Mouse (Mus musculus) stomach, embryonic 16.5 days (tissue): ENCODE measurements at regions not wholly inside any gene's neighbourhood (a gene's known extent, or its start where the extent isn't known, plus 50 kb on each side); places are given as distances from the start of the nearest gene placed in this dataset.

Experiments
- ATAC-seq: fragments of 200-750 bp; cut with Nextera tagmentation; 2 replicates; pipeline ENCODE4 v1.8.0; 2017; ENCODE audit warnings: moderate number of reproducible peaks, moderate TSS enrichment; ENCODE audit not compliant: insufficient read depth, low FRiP score
- H3K27ac ChIP-seq: fragments of 300-500 bp; sonication (generic); 2 replicates; pipeline ENCODE4 v1.5.1; 2014; ENCODE audit warnings: low read length
- H3K27me3 ChIP-seq: fragments of 300-500 bp; sonication (generic); 2 replicates; pipeline ENCODE4 v1.6.1; 2014; ENCODE audit warnings: low read length, control low read depth, mixed read lengths; ENCODE audit not compliant: control insufficient read depth, insufficient read depth
- H3K36me3 ChIP-seq: fragments of 300-500 bp; sonication (generic); 2 replicates; pipeline ENCODE4 v1.6.1; 2014; ENCODE audit warnings: low read length; ENCODE audit not compliant: control insufficient read depth, insufficient read depth
- H3K4me1 ChIP-seq: fragments of 300-500 bp; sonication (generic); 2 replicates; pipeline ENCODE4 v1.6.1; 2014; ENCODE audit warnings: low read length, control low read depth, mixed read lengths; ENCODE audit not compliant: control insufficient read depth, insufficient read depth
- H3K4me2 ChIP-seq: fragments of 300-500 bp; sonication (generic); 2 replicates; pipeline ENCODE4 v1.6.1; 2014; ENCODE audit warnings: low read depth, low read length, mixed read lengths
- H3K4me3 ChIP-seq: fragments of 300-500 bp; sonication (generic); replicated peaks from 2 replicates; pipeline ENCODE4 v1.5.1; 2014; ENCODE audit warnings: mild to moderate bottlenecking, low read length
- H3K9ac ChIP-seq: fragments of 300-500 bp; sonication (generic); 2 replicates; pipeline ENCODE4 v1.6.1; 2014; ENCODE audit warnings: low read length
- H3K9me3 ChIP-seq: fragments of 300-500 bp; sonication (generic); replicated peaks from 2 replicates; pipeline ENCODE4 v1.6.1; 2016; ENCODE audit warnings: low read length, control low read depth; ENCODE audit not compliant: control insufficient read depth
- WGBS: fragments of 180-500 bp; shearing (Covaris S2); extraction: QIAGEN DNeasy Blood & Tissue Kit; methylation state at CpG from one replicate; pipeline ENCODE4 v1.1.7; 2014; 5-methylcytosine and 5-hydroxymethylcytosine counted together

GRCm38 (mm10) chr3:15118634-15119356, 213.3 kb downstream of the Gm9733 start:
- 0 out of 2 replicates have a peak overlapping the region, but pooled peaks have one; percentile 57 for H3K27ac ChIP-seq
- H3K4me3 ChIP-seq = no peak overlapping the region
- H3K9me3 ChIP-seq = no peaks in the 10 kb centered on the region
- no peaks in the 10 kb centered on the region for H3K27me3 ChIP-seq
- H3K4me1 ChIP-seq = no peaks in the 10 kb centered on the region
- WGBS = 21% methylated on average over 3 of the region's 3 CpGs
- H3K4me2 ChIP-seq = no peak overlapping the region
- H3K36me3 ChIP-seq = no peaks in the 10 kb centered on the region
- no peak for ATAC-seq
- no peak overlapping the region for H3K9ac ChIP-seq

DNA sequence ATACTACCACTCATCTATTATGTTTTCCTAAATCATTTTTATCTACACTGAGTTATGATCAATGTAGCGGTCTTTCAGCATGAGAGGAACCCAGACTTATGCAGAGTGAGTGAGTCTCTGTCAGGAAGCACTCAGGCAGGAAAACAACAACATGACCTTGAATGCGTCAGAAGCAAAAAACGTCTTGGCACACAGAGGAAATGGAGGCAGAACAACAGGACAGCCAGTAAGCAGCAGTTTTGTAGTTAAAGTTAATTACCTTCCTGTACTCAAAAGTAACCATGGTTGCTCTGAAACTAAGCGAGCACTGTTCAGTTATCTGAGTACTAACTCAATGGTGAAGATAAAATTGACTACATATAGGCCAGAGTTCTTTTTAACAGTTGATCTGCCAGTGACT, 205.4 kb downstream of the Gm9733 start:
- H3K9ac ChIP-seq = no peak overlapping the region
- H3K27ac ChIP-seq = no peak overlapping the region
- no peaks in the 10 kb centered on the region for H3K4me1 ChIP-seq
- no peak for ATAC-seq
- H3K4me3 ChIP-seq = no peak overlapping the region
- H3K36me3 ChIP-seq = no peaks in the 10 kb centered on the region
- 68% methylated on average over 4 of the region's 4 CpGs for WGBS
- no peak overlapping the region for H3K4me2 ChIP-seq
- H3K9me3 ChIP-seq = no peaks in the 10 kb centered on the region
- no peaks in the 10 kb centered on the region for H3K27me3 ChIP-seq

DNA sequence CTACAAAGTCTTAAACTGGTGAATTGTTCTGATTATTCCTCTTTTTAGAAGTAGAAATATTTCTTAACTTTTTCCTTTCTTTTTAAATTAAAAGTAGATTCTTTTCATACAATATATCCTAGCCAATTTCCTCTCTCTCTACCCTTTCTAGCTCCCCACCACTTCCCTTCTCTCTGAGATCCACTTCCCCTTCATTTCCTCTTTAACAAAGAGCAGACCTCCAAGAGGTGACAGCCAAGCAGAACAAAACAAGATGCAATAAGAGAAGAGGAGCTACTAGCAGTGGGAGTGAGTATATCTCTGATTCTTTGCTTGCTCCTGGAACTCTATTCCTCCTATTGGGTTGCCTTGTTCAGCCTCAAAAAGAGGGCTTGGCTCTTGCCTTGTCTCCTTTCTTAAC, 203.7 kb downstream of the Gm9733 start:
- Histone ChIP-seq H3K36me3 (no peaks in the 10 kb centered on the region), H3K9ac (no peak overlapping the region), H3K9me3 (no peaks in the 10 kb centered on the region), H3K27me3 (no peaks in the 10 kb centered on the region), H3K4me2 (no peak overlapping the region), H3K4me3 (no peak overlapping the region), H3K4me1 (no peaks in the 10 kb centered on the region), H3K27ac (no peak overlapping the region)
- ATAC-seq = no peak

DNA sequence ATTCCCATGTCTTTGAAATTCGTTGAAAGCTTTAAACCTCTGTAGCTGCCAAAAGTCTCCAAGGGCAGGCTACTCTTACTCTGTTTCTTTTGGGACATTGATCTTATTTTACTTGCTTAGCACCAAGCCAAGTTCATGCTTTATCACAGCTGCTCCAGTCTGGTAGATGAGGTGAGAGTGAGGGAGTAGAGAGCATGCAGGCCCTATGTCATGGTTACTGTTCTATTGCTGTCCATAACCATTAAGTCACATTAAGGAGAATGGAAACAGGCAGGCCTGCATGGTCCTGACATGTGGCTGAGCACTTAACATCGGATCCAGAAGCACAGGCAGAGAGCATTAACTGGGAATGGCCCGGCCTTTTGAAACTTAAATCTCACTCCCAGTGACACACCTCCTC, 203.1 kb downstream of the Gm9733 start:
- WGBS = 70% methylated on average over 3 of the region's 3 CpGs
- no peaks in the 10 kb centered on the region for H3K4me1 ChIP-seq
- H3K4me2 ChIP-seq = no peak overlapping the region
- peak; percentile 66; the same call in 1 of the 2 replicates for ATAC-seq
- H3K27me3 ChIP-seq = no peaks in the 10 kb centered on the region
- no peaks in the 10 kb centered on the region for H3K9me3 ChIP-seq
- no peak overlapping the region for H3K9ac ChIP-seq
- no peak overlapping the region for H3K4me3 ChIP-seq
- H3K27ac ChIP-seq = no peak overlapping the region
- H3K36me3 ChIP-seq = no peaks in the 10 kb centered on the region

- no peak overlapping the region for H3K9ac ChIP-seq
- WGBS = 88% methylated on average over 8 of the region's 9 CpGs
These were observed 202.3 kb downstream of the Gm9733 start for GRCm38 (mm10) chr3:15129729-15130369.

DNA sequence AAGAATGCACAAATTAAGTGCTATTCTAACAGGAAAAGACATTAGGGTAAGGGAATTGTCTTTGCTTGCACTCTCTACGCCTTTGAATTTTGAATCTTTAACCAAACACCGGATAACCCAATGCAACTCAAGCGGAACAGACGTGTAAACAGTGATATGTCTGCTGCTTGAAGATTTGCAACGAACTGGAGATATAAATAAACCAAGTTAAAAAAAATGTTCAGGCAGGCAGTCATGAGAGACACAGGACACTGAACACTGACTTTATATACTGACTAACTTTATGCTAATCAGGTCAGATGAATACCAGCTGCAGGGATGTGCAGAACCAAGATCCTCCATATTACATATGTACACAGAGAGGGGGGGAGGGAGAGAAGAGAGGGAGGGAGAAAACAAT, 200.0 kb downstream of the Gm9733 start:
- Histone ChIP-seq H3K36me3 (no peaks in the 10 kb centered on the region), H3K9ac (no peak overlapping the region), H3K4me2 (no peak overlapping the region), H3K27ac (no peak overlapping the region), H3K27me3 (no peaks in the 10 kb centered on the region), H3K9me3 (no peaks in the 10 kb centered on the region), H3K4me3 (no peak overlapping the region), H3K4me1 (no peaks in the 10 kb centered on the region)
- ATAC-seq = no peak
- 31% methylated on average over 5 of the region's 5 CpGs for WGBS

More at GRCm38 (mm10) chr3:15129729-15130369, 202.3 kb downstream of the Gm9733 start:
- Histone ChIP-seq H3K4me1 (no peaks in the 10 kb centered on the region), H3K36me3 (no peaks in the 10 kb centered on the region), H3K27me3 (no peaks in the 10 kb centered on the region), H3K4me2 (no peak overlapping the region), H3K27ac (no peak overlapping the region), H3K9me3 (no peaks in the 10 kb centered on the region), H3K4me3 (no peak overlapping the region)
- ATAC-seq = no peak

- Histone ChIP-seq H3K27me3 (no peaks in the 10 kb centered on the region), H3K36me3 (no peaks in the 10 kb centered on the region)
These were observed 192.6 kb downstream of the Gm9733 start for GRCm38 (mm10) chr3:15139550-15139949.

DNA sequence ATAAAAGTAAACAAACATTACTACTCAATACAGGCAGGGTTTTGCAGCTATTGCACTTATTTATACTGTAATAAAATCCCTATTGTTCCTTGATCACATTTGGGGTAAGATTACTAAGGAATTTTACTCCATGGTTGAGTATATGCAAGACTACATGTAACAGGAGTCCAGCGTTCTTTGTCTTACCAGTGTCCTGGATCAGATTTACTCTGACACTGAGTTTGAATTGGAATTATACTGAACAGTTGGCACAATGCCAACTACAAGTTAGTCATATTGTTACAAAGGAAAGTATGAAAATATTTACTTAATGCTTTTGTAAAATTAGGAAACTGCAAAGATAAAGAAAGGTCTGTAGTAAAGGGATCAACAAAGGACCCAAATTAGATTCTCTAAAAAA, 178.4 kb downstream of the Gm9733 start:
- no peak overlapping the region for H3K9ac ChIP-seq
- H3K4me2 ChIP-seq = no peak overlapping the region
- no peak for ATAC-seq
- no peak overlapping the region for H3K4me3 ChIP-seq
- H3K27ac ChIP-seq = no peak overlapping the region
- 0 out of 2 replicates have a peak, but pooled peaks cover 7% of the 10 kb centered on the region for H3K4me1 ChIP-seq
- H3K36me3 ChIP-seq = no peaks in the 10 kb centered on the region
- no peaks in the 10 kb centered on the region for H3K27me3 ChIP-seq
- WGBS = 40% methylated on average over 1 of the region's 1 CpGs
- H3K9me3 ChIP-seq = no peaks in the 10 kb centered on the region

More at GRCm38 (mm10) chr3:15139550-15139949, 192.6 kb downstream of the Gm9733 start:
- H3K4me3 ChIP-seq = no peak overlapping the region
- ATAC-seq = no peak
- no peaks in the 10 kb centered on the region for H3K9me3 ChIP-seq
- H3K4me2 ChIP-seq = no peak overlapping the region
- no peaks in the 10 kb centered on the region for H3K4me1 ChIP-seq
- 88% methylated on average over 1 of the region's 1 CpGs for WGBS
- H3K9ac ChIP-seq = no peak overlapping the region
- H3K27ac ChIP-seq = no peak overlapping the region

- H3K27ac ChIP-seq = no peak overlapping the region
- ATAC-seq = no peak
- WGBS = 66% methylated on average over 3 of the region's 3 CpGs
These were observed 177.9 kb downstream of the Gm9733 start for GRCm38 (mm10) chr3:15154153-15154552.

More at GRCm38 (mm10) chr3:15154153-15154552, 177.9 kb downstream of the Gm9733 start:
- Histone ChIP-seq H3K4me1 (0 out of 2 replicates have a peak, but pooled peaks cover 7% of the 10 kb centered on the region), H3K4me2 (no peak overlapping the region), H3K36me3 (no peaks in the 10 kb centered on the region), H3K4me3 (no peak overlapping the region), H3K9me3 (no peaks in the 10 kb centered on the region), H3K27me3 (no peaks in the 10 kb centered on the region), H3K9ac (no peak overlapping the region)
